Mouse (Mus musculus) E14TG2a.4 (cell line): ENCODE measurements around the gene Slc7a7.

ENCODE experiments used
- H3K27me3 ChIP-seq: 2 replicates; pipeline ENCODE4 v1.6.1; 2014; ENCODE audit warnings: low read length, control low read depth; ENCODE audit not compliant: insufficient read depth
- H3K36me3 ChIP-seq: 2 replicates; pipeline ENCODE4 v1.6.1; 2014; ENCODE audit warnings: low read length, control low read depth; ENCODE audit not compliant: insufficient read depth
- H3K4me1 ChIP-seq: replicated peaks from 2 replicates; pipeline ENCODE4 v1.6.1; 2014; ENCODE audit warnings: low read depth, low read length, control low read depth
- H3K4me3 ChIP-seq: replicated peaks from 2 replicates; pipeline ENCODE4 v1.5.1; 2014; ENCODE audit warnings: mild to moderate bottlenecking, low read length
- H3K9me3 ChIP-seq: 2 replicates; pipeline ENCODE4 v1.6.1; 2014; ENCODE audit warnings: low read length, control low read depth
- CTCF ChIP-seq: conservative IDR thresholded peaks from 2 replicates; pipeline ENCODE4 v1.5.1; 2014; ENCODE audit warnings: low read length
- NANOG ChIP-seq: IDR thresholded peaks from 2 replicates; pipeline ENCODE4 v1.6.1; 2014; ENCODE audit warnings: borderline replicate concordance, low read length, mixed read lengths
- POU5F1 ChIP-seq: IDR thresholded peaks from 2 replicates; pipeline ENCODE4 v1.6.1; 2014; ENCODE audit warnings: low read length, borderline replicate concordance

The Slc7a7 gene

DNA sequence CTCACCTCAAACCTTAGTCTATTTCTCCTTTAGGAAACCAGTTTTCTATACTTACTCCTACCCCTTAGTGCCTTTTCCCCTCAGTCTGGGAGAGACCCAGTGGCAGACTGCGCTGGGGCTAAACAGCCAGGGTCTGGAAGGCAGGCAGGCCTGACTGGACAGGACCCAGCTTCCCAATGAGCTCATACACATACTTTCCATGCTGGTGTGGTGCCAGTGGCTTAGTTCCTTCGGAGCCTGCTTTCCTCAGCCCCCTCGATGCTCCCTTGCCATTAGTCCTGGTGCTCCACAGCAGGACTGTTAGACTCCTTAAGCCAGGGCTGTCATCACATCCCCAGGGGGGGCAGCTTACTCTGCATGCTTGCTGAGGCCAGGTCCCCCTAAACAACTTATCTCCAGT is 27.9 kb upstream of the Slc7a7 start:
- H3K27me3 ChIP-seq, result 0 out of 2 replicates have a peak, but pooled peaks cover 8% of the 10 kb centered on the region
- H3K9me3 ChIP-seq, result no peaks in the 10 kb centered on the region
- H3K4me3 ChIP-seq, result no peak overlapping the region
- peaks cover 45% of the 10 kb centered on the region for H3K4me1 ChIP-seq
- peaks cover 3% of the 10 kb centered on the region for H3K36me3 ChIP-seq
- no peak for TF ChIP-seq NANOG
- no peak for TF ChIP-seq CTCF
- TF ChIP-seq POU5F1, result no peak

- Histone ChIP-seq H3K36me3 (peaks cover 18% of the 10 kb centered on the region), H3K27me3 (0 out of 2 replicates have a peak, but pooled peaks cover 8% of the 10 kb centered on the region), H3K4me3 (peak overlapping the region; percentile 51; the same call in 1 of the 2 replicates), H3K4me1 (peaks cover 60% of the 10 kb centered on the region), H3K9me3 (no peaks in the 10 kb centered on the region)
- TF ChIP-seq CTCF, result no peak
- no peak for TF ChIP-seq POU5F1
- no peak for TF ChIP-seq NANOG
Observed at GRCm38 (mm10) chr14:54443712-54444618, 26.4 kb upstream of the Slc7a7 start.

DNA sequence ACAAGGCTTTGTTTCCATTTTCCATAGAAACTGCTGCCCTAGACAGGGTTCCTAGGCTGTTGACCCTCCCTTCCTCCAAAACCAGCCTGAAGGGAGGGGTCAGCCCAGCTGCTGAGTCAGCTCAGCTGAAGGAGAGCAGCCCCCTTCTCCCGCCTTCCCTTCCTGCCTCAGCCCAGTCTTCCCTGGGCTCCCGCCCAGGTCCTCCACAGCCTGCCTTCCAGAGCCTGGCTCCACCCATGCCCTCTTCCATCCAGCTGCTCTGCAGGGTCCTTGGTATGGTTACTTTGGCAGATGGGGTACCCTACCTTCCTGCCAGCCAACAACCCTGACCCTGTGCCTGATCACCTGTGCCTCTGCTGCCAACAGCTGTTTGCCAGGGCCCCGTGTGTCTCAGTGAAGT is 25.6 kb upstream of the Slc7a7 start:
- TF ChIP-seq CTCF (no peak), POU5F1 (no peak), NANOG (no peak)
- Histone ChIP-seq H3K36me3 (peaks cover 26% of the 10 kb centered on the region), H3K4me3 (peak overlapping the region; percentile 51), H3K9me3 (no peaks in the 10 kb centered on the region), H3K27me3 (0 out of 2 replicates have a peak, but pooled peaks cover 8% of the 10 kb centered on the region), H3K4me1 (peaks cover 61% of the 10 kb centered on the region)

- Histone ChIP-seq H3K4me3 (peak overlapping the region; percentile 51; the same call in 1 of the 2 replicates), H3K27me3 (0 out of 2 replicates have a peak, but pooled peaks cover 8% of the 10 kb centered on the region), H3K36me3 (peaks cover 26% of the 10 kb centered on the region), H3K4me1 (peaks cover 61% of the 10 kb centered on the region), H3K9me3 (no peaks in the 10 kb centered on the region)
- no peak for TF ChIP-seq POU5F1
- TF ChIP-seq CTCF, result no peak
- TF ChIP-seq NANOG, result no peak
Observed at GRCm38 (mm10) chr14:54442548-54442947, 25.0 kb upstream of the Slc7a7 start.

GRCm38 (mm10) chr14:54441365-54441764 is 23.8 kb upstream of the Slc7a7 start:
- TF ChIP-seq POU5F1 (no peak), CTCF (no peak), NANOG (no peak)
- peaks cover 37% of the 10 kb centered on the region for H3K36me3 ChIP-seq

GRCm38 (mm10) chr14:54440538-54440937 is 23.0 kb upstream of the Slc7a7 start:
- Histone ChIP-seq H3K4me3 (no peak overlapping the region), H3K27me3 (0 out of 2 replicates have a peak, but pooled peaks cover 8% of the 10 kb centered on the region), H3K36me3 (peaks cover 45% of the 10 kb centered on the region), H3K4me1 (peaks cover 62% of the 10 kb centered on the region), H3K9me3 (no peaks in the 10 kb centered on the region)
- TF ChIP-seq POU5F1 (no peak), NANOG (no peak), CTCF (no peak)

More at GRCm38 (mm10) chr14:54441365-54441764, 23.8 kb upstream of the Slc7a7 start:
- Histone ChIP-seq H3K4me3 (0 out of 2 replicates have a peak overlapping the region, but pooled peaks have one; percentile 17), H3K9me3 (no peaks in the 10 kb centered on the region), H3K27me3 (0 out of 2 replicates have a peak, but pooled peaks cover 8% of the 10 kb centered on the region), H3K4me1 (peaks cover 61% of the 10 kb centered on the region)

DNA sequence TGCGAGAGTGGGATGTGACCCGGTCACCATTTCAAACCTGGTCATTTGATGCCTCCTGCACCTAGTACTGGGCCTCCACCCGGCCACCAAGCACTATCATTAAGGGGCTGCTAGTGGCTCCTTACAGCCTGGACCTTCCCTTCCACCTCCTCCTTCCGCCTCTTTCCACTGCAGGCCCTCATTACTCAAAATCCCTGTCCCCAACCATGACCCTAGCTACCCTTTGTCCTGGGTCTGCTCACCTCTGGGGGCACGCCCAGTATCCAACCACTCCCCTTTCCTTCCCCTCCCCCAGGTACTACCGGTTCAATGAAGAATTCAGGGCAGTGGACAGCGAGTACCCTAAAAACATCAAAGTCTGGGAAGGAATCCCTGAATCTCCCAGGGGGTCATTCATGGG is 22.0 kb upstream of the Slc7a7 start:
- 0 out of 2 replicates have a peak, but pooled peaks cover 8% of the 10 kb centered on the region for H3K27me3 ChIP-seq
- peaks cover 47% of the 10 kb centered on the region for H3K36me3 ChIP-seq
- H3K4me1 ChIP-seq, result peaks cover 69% of the 10 kb centered on the region
- H3K4me3 ChIP-seq, result no peak overlapping the region
- H3K9me3 ChIP-seq, result no peaks in the 10 kb centered on the region
- TF ChIP-seq POU5F1 (no peak), NANOG (no peak), CTCF (no peak)

DNA sequence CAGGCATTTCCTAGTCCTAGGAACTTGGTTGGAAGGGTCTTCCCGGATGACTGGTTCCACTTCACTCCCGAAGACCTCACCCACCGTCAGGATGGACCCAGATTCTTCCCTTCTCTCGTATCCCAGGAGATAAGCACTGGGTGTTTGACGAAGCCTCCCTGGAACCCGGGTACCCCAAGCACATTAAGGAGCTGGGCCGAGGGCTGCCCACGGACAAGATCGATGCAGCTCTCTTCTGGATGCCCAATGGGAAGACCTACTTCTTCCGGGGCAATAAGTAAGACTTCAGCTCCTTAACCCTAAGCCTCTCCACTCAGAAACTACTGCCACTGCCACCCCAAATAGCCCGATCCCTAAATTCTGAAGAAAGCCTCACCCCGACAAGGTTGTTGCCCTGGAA is 21.6 kb upstream of the Slc7a7 start:
- Histone ChIP-seq H3K36me3 (peaks cover 47% of the 10 kb centered on the region), H3K4me3 (no peak overlapping the region), H3K27me3 (0 out of 2 replicates have a peak, but pooled peaks cover 3% of the 10 kb centered on the region), H3K9me3 (no peaks in the 10 kb centered on the region), H3K4me1 (peaks cover 69% of the 10 kb centered on the region)
- no peak for TF ChIP-seq POU5F1
- TF ChIP-seq CTCF, result no peak
- no peak for TF ChIP-seq NANOG
